Mouse (Mus musculus) liver, embryonic 14 days (tissue): ENCODE data around the gene Tsga8. TPM values are rescaled to one million over a fixed set of nuclear protein-coding genes. Genes with fewer than 3 reads are reported as not detected.

ENCODE experiments used
- polyA plus RNA-seq: library from polyadenylated mRNA; depleted of rRNA; stranded (reverse); fragments of >200 nt; gene quantifications from 2 replicates; pipeline ENCODE4 v1.2.3, GENCODE M21; 2012; rRNA removed

Gene Tsga8
- polyA plus RNA-seq = not detected in 2 replicates

DNA sequence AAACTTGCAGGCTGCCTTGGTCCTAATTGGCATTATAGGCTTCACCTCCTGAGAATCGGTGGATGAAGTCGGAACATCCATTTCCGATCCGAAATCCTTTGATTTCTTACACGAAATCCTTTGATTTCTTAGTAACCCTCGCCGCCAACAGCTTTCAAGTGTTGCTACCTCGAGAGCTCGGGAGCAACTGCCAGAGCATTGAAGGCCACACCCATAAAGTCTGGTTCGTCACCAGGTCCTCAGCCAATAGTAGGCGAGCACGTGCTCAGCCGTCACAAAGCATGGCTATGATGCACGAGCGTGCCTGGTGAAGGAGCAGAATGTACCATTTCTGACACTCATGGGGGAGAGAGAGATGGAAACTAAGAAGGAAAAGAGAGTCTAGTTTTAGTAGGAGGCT, at the start of gene Tsga8:
Tsga8 (minus strand) TSS at position 327 of the 400 bp plus-strand sequence.

